Mouse (Mus musculus): Measurements from ENCODE around the gene Tnnc1. TPM values are rescaled to one million over a fixed set of nuclear protein-coding genes. Genes with fewer than 3 reads are reported as not detected.
A peak's percentile ranks its signal among the peaks of the same experiment; 100 is the strongest.

Gene Tnnc1
- total RNA-seq, 2 experiments from 2014 or later, result 273 to 573 TPM

GRCm38 (mm10) chr14:31181512-31181911 is 26.6 kb upstream of the Tnnc1 start:
- no peak for DNase-seq
- intact Hi-C loops (cut with DNase I; ENCODE audit: low total_unique reads), result loop anchor here (10.0 kb wide), 1 partner anchor 47 kb away; the partner anchor contains the start of gene Nt5dc2

DNA sequence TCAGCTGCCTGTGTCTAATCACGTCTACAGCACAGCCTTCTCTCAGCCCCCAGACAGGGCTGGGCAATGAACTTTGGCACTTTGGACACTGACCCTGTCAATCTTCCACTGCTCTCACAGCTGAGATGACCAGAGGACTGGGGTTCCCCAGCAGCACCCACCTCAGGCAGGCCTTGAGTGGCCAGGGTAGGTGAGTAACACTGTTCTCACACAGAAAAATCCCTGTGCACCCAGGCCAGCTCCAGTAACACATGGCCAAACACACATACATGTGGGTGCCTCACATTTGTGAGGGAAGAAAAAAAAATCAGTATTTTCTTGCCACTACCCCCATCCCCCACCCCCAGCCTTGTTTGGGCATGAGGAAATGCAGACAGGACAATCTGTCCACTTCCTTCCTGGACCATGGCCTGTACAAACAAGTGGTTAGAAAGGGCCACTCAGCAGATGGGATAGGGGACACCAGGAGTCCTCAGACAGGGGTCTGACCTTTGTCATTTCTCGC is 25.3 kb upstream of the Tnnc1 start:
- no peak for DNase-seq
- intact Hi-C loops (cut with DNase I; ENCODE audit: low total_unique reads), result loop anchor here (10.0 kb wide), 1 partner anchor 48 kb away; the partner anchor contains the start of gene Nt5dc2

- DNase-seq, result no peak
- intact Hi-C loops (cut with DNase I; ENCODE audit: low total_unique reads), result loop anchor here (10.0 kb wide), 1 partner anchor 49 kb away; the partner anchor contains the start of gene Nt5dc2
Observed at GRCm38 (mm10) chr14:31183541-31183940, 24.6 kb upstream of the Tnnc1 start.

- intact Hi-C loops (cut with DNase I; ENCODE audit: low total_unique reads), result loop anchor here (10.0 kb wide), 1 partner anchor 49 kb away; the partner anchor contains the start of gene Nt5dc2
- DNase-seq, result no peak
Observed at GRCm38 (mm10) chr14:31184195-31184594, 23.9 kb upstream of the Tnnc1 start.

- DNase-seq, result no peak
Observed at GRCm38 (mm10) chr14:31186656-31187055, 21.5 kb upstream of the Tnnc1 start.

GRCm38 (mm10) chr14:31188771-31189181 is 19.3 kb upstream of the Tnnc1 start:
- no peak for DNase-seq
- intact Hi-C loops (cut with DNase I; ENCODE audit: low total_unique reads), result loop anchor here (10.0 kb wide), 1 partner anchor 54 kb away; the partner anchor contains the start of gene Nt5dc2

More at GRCm38 (mm10) chr14:31186656-31187055, 21.5 kb upstream of the Tnnc1 start:
- intact Hi-C loops (cut with DNase I; ENCODE audit: low total_unique reads), result loop anchor here (10.0 kb wide), 1 partner anchor 52 kb away; the partner anchor contains the start of gene Nt5dc2

GRCm38 (mm10) chr14:31189348-31189747 is 18.8 kb upstream of the Tnnc1 start:
- DNase-seq, result no peak
- intact Hi-C loops (cut with DNase I; ENCODE audit: low total_unique reads), result loop anchor here (10.0 kb wide), 1 partner anchor 55 kb away; the partner anchor contains the start of gene Nt5dc2

DNA sequence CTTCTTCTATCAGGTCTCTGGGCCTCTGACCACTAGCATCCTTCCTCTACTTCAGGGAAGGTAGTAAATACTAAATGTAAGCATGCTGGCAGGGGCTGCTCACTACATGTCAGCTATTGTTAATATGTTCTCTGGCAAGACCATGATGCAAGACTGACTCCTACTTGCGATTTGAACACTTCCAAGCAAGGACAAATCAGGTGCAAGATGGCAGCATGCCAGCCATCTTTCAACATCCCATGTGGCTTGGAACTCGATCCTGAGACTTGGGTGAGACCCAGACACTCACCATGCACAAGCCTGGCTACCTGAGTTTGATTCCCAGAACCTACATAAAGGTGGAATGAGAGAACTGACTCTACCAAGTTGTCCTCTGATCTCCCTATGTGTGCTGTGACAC is 16.2 kb upstream of the Tnnc1 start:
- intact Hi-C loops (cut with DNase I; ENCODE audit: low total_unique reads), result no loop called here
- no peak for DNase-seq

DNA sequence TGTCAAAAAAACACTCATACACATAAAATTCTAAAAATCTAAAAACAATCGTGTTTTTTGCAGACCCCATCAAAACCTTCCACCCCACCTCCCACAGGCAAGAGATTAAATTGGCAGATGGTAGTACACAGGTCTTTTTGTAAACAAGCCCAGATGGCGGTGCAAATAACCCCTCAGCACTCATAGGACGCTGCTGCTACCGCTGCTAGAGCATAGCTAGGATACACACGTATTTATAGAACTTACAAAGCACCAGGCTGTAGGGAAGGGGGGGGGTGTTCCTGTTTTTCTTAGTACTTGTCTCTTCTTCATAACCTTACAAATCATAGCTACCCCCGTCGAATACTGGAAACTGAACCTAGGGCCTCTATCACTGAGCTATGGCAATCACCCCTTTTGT is 14.3 kb upstream of the Tnnc1 start:
- DNase-seq, result no peak
- intact Hi-C loops (cut with DNase I; ENCODE audit: low total_unique reads), result no loop called here

DNA sequence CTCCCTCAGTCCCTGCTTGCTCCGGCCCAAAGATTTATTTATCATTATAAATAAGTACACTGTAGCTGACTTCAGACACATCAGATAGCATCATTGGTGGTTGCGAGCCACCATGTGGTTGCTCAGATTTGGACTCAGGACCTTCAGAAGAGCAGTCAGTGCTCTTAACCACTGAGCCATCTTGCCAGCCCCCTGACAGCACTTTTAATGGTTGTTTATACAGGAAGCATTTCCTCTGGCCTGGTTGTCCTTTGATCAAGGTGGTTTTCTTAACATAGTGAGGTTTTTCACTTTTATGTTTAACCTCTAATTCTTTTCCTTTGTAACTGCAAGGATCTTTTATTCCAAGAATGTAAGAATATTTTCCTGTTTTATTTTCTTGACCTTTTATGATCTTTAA is 13.7 kb upstream of the Tnnc1 start:
- no peak for DNase-seq
- intact Hi-C loops (cut with DNase I; ENCODE audit: low total_unique reads), result no loop called here

DNA sequence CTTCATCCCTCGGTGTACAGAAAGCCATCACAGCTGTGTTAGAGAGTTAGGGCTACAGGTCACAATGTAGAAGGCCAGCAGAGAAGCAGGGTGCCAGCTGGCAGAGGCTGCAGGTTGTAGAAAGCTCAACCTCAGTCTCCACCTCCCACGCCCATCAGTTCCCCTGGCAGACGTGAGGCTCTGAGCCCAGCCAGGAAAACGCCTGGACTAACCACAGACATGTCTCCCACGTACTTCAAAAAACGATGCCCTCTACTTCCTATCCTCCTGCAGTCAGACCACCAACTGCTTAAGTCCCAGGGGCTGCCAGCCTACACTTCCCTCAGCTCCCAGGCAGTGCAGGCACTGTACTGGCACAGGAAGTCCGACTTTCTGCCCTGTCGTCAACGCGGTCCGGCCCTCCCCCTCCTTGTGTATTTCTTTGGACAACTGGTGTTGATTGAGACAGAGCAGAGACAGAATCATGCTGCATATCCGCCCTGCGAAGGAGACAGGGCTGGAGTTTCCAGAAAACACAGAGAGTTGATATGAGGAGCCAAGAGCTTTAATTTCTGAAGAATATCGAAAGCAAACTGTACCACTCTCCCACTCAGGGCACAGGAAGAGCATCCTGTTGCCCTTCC is 13.1 kb upstream of the Tnnc1 start:
- intact Hi-C loops (cut with DNase I; ENCODE audit: low total_unique reads), result no loop called here
- DNase-seq, result peak; percentile 87

DNA sequence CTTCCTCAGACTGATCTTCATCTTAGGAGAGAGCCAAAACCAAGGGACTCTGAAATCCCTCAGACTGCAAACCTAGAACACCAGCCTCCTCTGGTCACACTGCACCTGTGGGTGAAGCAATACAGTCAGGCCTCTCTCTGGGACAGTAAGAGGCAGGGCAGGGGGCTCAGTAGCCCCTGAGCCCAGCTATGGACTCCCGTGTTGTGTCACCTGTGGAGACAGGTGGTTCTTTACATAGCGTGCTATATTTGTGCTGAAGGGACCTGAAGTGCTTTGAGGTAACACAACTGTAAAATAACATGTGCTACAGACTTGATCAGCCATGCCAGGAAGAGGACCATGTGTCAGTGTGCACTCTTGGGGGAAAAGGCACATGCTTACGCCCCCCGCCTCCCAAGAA is 12.6 kb upstream of the Tnnc1 start:
- intact Hi-C loops (cut with DNase I; ENCODE audit: low total_unique reads), result no loop called here
- DNase-seq, result no peak

GRCm38 (mm10) chr14:31195968-31196367 is 12.1 kb upstream of the Tnnc1 start:
- intact Hi-C loops (cut with DNase I; ENCODE audit: low total_unique reads), result no loop called here

GRCm38 (mm10) chr14:31197547-31198516 is 10.3 kb upstream of the Tnnc1 start:
- intact Hi-C loops (cut with DNase I; ENCODE audit: low total_unique reads), result no loop called here
- peak; percentile 66 for DNase-seq

More at GRCm38 (mm10) chr14:31195968-31196367, 12.1 kb upstream of the Tnnc1 start:
- no peak for DNase-seq

GRCm38 (mm10) chr14:31199599-31199998 is 8.5 kb upstream of the Tnnc1 start:
- no peak for DNase-seq
- intact Hi-C loops (cut with DNase I; ENCODE audit: low total_unique reads), result no loop called here

- DNase-seq, result no peak
- intact Hi-C loops (cut with DNase I; ENCODE audit: low total_unique reads), result no loop called here
Observed at GRCm38 (mm10) chr14:31200038-31200437, 8.1 kb upstream of the Tnnc1 start.

DNA sequence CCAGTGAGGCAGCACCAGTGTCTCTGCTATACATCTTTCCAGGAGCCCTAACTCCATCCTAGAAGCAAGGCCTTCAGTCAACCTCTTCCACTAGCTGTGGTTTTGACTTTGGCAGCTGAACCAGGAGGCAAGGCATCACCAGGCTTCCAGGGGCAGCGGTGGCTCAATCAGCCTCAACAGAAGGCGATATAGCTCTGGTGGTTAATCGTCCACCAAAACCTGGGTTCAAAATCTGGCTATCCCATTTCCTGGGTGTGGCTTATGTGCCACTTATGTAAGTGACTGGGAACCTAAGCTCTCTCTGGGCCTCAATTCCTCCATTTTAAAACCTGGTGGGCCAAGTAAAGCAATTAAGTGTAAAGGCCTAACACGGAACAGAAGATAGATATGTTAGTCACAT is 3.3 kb upstream of the Tnnc1 start:
- no peak for DNase-seq
- intact Hi-C loops (cut with DNase I; ENCODE audit: low total_unique reads), result no loop called here

GRCm38 (mm10) chr14:31205244-31205561 is 2.9 kb upstream of the Tnnc1 start:
- DNase-seq, result no peak
- intact Hi-C loops (cut with DNase I; ENCODE audit: low total_unique reads), result no loop called here

- intact Hi-C loops (cut with DNase I; ENCODE audit: low total_unique reads), result no loop called here
- DNase-seq, result peak; percentile 57
Observed at GRCm38 (mm10) chr14:31205562-31206467, 2.3 kb upstream of the Tnnc1 start.
